Mouse (Mus musculus) forebrain, embryonic 13.5 days (tissue): ENCODE data around the gene Celf2. TPM values are rescaled to one million over a fixed set of nuclear protein-coding genes. Genes with fewer than 3 reads are reported as not detected.

ENCODE experiments used
- ATAC-seq: fragments of 200-750 bp; cut with Nextera tagmentation; 2 replicates; pipeline ENCODE4 v1.8.0; 2017
- H3K27ac ChIP-seq: fragments of 300-500 bp; sonication (generic); 2 replicates; pipeline ENCODE4 v1.5.1; 2015; ENCODE audit warnings: inconsistent platforms, mild to moderate bottlenecking, moderate library complexity
- H3K27me3 ChIP-seq: fragments of 300-500 bp; sonication (generic); 2 replicates; pipeline ENCODE4 v1.6.1; 2015; ENCODE audit warnings: mild to moderate bottlenecking, inconsistent platforms
- H3K36me3 ChIP-seq: fragments of 300-500 bp; sonication (generic); 2 replicates; pipeline ENCODE4 v1.6.1; 2015; ENCODE audit warnings: mild to moderate bottlenecking, inconsistent platforms; ENCODE audit not compliant: poor library complexity, severe bottlenecking
- H3K4me1 ChIP-seq: fragments of 300-500 bp; sonication (generic); 2 replicates; pipeline ENCODE4 v1.6.1; 2015; ENCODE audit warnings: inconsistent platforms
- H3K4me2 ChIP-seq: fragments of 300-500 bp; sonication (generic); 2 replicates; pipeline ENCODE4 v1.6.1; 2015; ENCODE audit warnings: inconsistent platforms, mild to moderate bottlenecking, moderate library complexity
- H3K4me3 ChIP-seq: fragments of 300-500 bp; sonication (generic); 2 replicates; pipeline ENCODE4 v1.5.1; 2015; ENCODE audit warnings: mild to moderate bottlenecking, inconsistent platforms
- H3K9ac ChIP-seq: fragments of 300-500 bp; sonication (generic); 2 replicates; pipeline ENCODE4 v1.6.1; 2015; ENCODE audit warnings: mild to moderate bottlenecking, inconsistent platforms
- H3K9me3 ChIP-seq: fragments of 300-500 bp; sonication (generic); replicated peaks from 2 replicates; pipeline ENCODE4 v1.6.1; 2016; ENCODE audit warnings: inconsistent platforms
- WGBS: fragments of 180-500 bp; shearing (Covaris S2); methylation state at CpG from one replicate; pipeline ENCODE4 v1.1.7; 2015; 5-methylcytosine and 5-hydroxymethylcytosine counted together
- polyA plus RNA-seq: library from polyadenylated mRNA; unstranded; fragments of >200 nt; fragmentation: Nextera tagmentation; extraction: Ambion mirVana; gene quantifications from 2 replicates; pipeline ENCODE4 v1.2.1, GENCODE M21; 2015

Gene Celf2
- polyA plus RNA-seq, 1 experiment from 2014 or later: 226 TPM

DNA sequence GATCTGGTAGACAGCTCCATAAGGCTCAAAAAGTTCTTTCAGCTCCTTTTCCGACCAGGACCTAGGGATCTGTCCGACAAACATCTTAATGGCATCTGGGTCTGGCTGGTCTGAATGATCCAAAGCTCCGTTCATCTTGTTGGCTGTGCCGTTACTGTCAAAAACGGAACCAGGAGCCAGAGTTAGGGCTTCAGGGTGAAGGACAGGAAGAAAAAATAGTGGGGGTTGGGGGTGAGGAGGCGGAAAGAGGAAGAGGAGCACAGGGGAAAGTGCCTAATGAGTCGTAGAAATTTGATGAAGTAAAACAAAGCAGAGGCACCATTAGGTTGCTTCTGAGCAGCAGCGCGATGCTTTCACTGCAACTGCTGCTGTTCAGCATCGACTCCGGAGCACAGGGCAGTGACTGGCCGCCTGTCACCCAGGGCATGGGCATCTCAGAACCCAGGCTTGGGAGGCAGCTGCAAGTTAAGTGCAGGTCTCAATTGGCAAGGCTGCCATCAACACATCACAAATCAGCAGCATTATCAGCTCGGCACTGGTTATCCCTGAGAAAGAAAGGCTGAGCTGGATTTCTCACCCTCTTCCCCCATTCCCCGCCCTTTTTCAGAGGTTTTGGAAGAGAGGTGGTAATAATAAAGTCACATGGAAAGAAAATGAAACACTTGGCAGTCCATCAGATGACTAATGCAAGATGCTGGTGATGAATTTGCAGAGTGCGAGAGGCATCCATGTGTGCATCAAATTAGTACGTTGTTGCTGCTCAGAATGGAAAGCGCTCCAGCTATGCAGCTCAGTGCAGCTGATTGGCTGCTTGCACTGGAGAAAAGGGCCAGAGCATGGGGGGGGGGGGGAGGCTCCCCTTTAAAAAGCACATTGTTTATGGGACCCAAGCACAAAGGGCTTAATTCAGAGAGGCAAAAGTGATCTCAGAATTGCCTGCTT, 787.6 kb downstream of the Celf2 start:
- 4% methylated on average over 17 of the region's 17 CpGs for WGBS

DNA sequence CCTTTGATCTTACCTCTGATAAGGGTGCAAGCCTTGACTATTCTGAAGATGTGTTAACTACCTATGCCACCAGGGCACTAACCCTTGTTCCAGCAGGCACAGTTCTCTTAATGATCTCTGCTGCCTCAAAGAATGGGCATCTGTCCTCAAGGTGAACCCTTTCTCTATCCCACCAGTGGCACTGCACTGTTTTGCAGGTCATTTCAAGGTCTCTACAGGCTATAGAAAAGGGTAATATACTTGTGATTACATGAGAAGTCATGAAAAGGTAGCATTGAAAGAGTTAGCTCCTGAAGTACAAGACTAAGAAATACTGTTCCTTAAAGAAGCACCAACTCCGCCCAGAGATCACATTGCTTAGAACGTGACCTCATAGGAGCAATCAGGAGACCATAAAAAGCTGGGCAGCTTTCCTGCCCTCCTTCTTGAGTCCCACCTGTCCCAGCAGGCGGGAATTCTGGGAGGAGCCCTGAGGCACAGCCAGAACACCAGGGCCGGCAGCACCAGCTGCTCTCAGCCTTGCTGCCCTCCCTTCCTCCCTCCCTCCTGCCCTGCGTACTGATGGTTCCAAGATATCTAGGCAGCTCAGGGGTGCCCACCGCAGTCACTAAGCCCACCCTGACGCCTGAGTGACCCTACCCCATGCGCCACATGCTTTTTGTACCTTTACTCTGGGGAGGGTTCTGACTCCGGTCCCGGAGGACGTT, 788.5 kb downstream of the Celf2 start:
- peak overlapping the region; percentile 71 for H3K9ac ChIP-seq
- H3K27ac ChIP-seq: peak overlapping the region; percentile 93
- no peaks in the 10 kb centered on the region for H3K9me3 ChIP-seq
- peak overlapping the region; percentile 83 for H3K4me2 ChIP-seq
- 14% methylated on average over 11 of the region's 11 CpGs for WGBS
- no peaks in the 10 kb centered on the region for H3K27me3 ChIP-seq
- peak; percentile 76 for ATAC-seq
- H3K36me3 ChIP-seq: 0 out of 2 replicates have a peak, but pooled peaks cover 4% of the 10 kb centered on the region
- peak overlapping the region; percentile 40 for H3K4me3 ChIP-seq
- H3K4me1 ChIP-seq: peaks cover 47% of the 10 kb centered on the region

More for the DNA sequence above, 787.6 kb downstream of the Celf2 start:
- H3K4me2 ChIP-seq: peak overlapping the region; percentile 83
- peak; percentile 92 for ATAC-seq
- no peaks in the 10 kb centered on the region for H3K27me3 ChIP-seq
- H3K9me3 ChIP-seq: no peaks in the 10 kb centered on the region
- peak overlapping the region; percentile 40 for H3K4me3 ChIP-seq
- peak overlapping the region; percentile 93 for H3K27ac ChIP-seq
- H3K4me1 ChIP-seq: peaks cover 52% of the 10 kb centered on the region
- H3K9ac ChIP-seq: peak overlapping the region; percentile 71
- H3K36me3 ChIP-seq: 0 out of 2 replicates have a peak, but pooled peaks cover 4% of the 10 kb centered on the region

DNA sequence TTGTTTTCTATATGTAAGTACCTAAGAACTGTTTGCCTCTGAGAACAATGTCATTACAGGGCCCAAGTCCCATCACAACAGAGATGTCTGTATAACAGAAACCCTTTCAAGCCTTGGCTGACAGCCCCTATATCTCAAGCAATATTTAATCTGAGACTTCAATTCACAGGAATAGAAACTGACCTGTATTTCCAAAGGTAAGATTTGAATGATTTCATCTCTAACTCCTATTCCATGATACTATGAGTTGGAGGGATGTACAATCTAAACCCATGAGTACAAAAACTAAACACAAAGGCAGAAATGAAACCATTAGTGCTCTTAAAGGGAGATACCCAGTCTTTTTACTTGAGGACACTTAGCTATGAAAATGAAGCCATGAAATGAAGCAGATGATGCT, 790.5 kb downstream of the Celf2 start:
- H3K4me1 ChIP-seq: peaks cover 46% of the 10 kb centered on the region
- no peak overlapping the region for H3K27ac ChIP-seq
- no peaks in the 10 kb centered on the region for H3K9me3 ChIP-seq
- no peak overlapping the region for H3K4me2 ChIP-seq
- ATAC-seq: no peak
- no peak overlapping the region for H3K4me3 ChIP-seq
- peaks cover 11% of the 10 kb centered on the region; the same call in 1 of the 2 replicates for H3K36me3 ChIP-seq
- H3K27me3 ChIP-seq: no peaks in the 10 kb centered on the region
- H3K9ac ChIP-seq: no peak overlapping the region

DNA sequence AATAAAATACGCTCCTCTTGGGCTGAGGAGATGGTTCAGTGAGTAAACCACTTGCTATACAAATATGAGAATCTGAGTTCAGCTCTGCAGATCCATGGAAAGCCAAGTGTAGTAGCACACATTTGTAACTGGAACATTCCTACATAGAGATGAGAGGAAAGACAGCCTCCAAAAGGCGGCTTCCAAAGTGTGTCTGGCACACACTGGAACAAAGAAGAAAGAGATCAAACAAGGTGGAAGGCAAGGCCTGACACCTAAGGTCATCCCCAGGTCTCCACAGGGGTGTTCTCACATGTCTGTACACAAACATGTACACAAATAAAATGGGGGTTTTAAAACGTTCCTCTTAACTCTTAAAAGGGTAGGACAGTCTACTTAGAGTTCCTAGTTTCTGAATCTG, 791.4 kb downstream of the Celf2 start:
- no peak overlapping the region for H3K4me2 ChIP-seq
- no peak for ATAC-seq

DNA sequence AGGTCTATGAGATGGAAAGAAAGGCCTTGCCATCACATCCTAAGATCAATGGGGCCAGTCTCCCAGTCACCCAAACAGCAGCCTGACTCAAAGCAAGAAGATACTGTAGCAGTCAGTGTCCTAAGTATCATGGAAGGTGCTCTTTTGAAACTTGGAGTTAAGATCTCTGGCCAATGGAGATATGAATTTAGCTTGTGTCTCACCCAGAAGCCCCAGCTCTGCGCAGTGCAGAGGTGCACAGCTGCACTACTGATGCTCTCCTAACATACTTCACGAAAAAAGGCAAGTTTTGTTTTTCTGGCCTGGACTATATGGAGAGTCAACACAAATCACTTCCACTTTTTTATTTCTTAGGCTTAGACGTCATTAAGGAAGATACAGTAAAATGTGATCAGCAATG, 793.8 kb downstream of the Celf2 start:
- no peak overlapping the region for H3K9ac ChIP-seq
- no peaks in the 10 kb centered on the region for H3K27me3 ChIP-seq
- H3K4me3 ChIP-seq: no peak overlapping the region
- H3K9me3 ChIP-seq: no peaks in the 10 kb centered on the region
- H3K4me1 ChIP-seq: peaks cover 13% of the 10 kb centered on the region
- no peak overlapping the region for H3K4me2 ChIP-seq
- H3K36me3 ChIP-seq: peaks cover 14% of the 10 kb centered on the region; the same call in 1 of the 2 replicates
- ATAC-seq: peak; percentile 41; the same call in 1 of the 2 replicates
- no peak overlapping the region for H3K27ac ChIP-seq
- WGBS: 94% methylated on average over 3 of the region's 3 CpGs

More for the DNA sequence above, 791.4 kb downstream of the Celf2 start:
- no peaks in the 10 kb centered on the region for H3K9me3 ChIP-seq
- 75% methylated on average over 3 of the region's 3 CpGs for WGBS
- H3K4me3 ChIP-seq: no peak overlapping the region
- H3K36me3 ChIP-seq: peaks cover 14% of the 10 kb centered on the region; the same call in 1 of the 2 replicates
- no peaks in the 10 kb centered on the region for H3K27me3 ChIP-seq
- H3K27ac ChIP-seq: no peak overlapping the region
- no peak overlapping the region for H3K9ac ChIP-seq
- peaks cover 37% of the 10 kb centered on the region for H3K4me1 ChIP-seq

DNA sequence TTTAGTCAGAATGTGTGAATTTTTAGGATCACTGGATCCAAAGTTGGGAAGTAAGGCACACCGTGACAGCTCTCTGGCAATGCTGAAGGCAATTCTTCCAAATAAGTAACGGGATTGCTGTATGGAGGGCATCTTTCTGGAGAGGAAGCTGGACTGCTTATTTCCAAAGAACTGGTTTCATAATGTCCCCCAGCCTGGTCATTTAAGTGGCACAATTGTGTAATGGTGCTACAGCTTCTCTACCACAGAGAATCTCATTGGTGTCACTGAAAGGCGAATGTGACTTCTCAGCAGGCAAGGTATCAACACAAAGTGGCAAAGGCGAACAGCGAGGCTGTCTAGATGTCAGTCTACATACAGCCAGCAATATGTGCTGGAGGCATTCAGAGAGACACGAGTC, 795.8 kb downstream of the Celf2 start:
- 90% methylated on average over 6 of the region's 6 CpGs for WGBS
- Histone ChIP-seq H3K27ac (no peak overlapping the region), H3K9ac (no peak overlapping the region), H3K4me2 (no peak overlapping the region), H3K4me3 (no peak overlapping the region), H3K36me3 (peaks cover 14% of the 10 kb centered on the region; the same call in 1 of the 2 replicates), H3K4me1 (peaks cover 2% of the 10 kb centered on the region), H3K27me3 (no peaks in the 10 kb centered on the region), H3K9me3 (no peaks in the 10 kb centered on the region)
- ATAC-seq: no peak

DNA sequence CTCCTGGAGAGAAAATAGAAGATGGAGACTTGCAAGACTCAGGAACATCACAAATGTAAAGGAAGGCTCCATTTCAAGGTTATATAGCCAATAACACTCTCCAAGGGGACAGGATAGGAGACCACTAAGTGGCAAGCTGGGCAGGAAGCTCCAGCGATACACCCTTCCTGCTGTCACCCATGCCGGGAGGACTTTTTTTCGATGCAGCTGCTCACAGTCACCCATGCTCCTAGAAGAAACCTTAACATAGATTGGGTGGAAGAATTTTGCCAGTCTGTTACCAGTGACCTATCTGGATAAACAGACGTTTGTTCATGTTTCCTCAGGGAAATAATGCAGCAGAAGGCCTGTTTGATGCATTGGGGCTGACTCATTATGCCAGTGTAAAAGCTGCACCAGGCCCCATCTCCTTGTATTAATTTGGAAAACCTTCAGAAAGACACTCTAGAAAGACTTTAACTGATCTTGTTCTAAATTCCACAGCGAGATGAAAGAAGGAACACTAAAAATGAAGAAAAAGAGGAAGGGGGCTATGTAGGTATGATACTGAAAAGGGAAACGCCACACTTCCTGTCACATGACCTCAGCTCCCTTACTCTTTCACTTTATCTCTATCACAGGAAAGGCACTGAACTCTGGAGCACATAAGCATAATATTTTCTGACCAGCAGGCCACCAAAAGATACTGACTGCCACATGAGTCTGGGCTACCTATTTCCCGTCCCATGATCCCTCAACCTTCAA, 798.5 kb downstream of the Celf2 start:
- H3K9me3 ChIP-seq: no peaks in the 10 kb centered on the region
- no peak overlapping the region for H3K9ac ChIP-seq
- no peaks in the 10 kb centered on the region for H3K27me3 ChIP-seq
- H3K4me2 ChIP-seq: no peak overlapping the region
- no peak overlapping the region for H3K4me3 ChIP-seq
- peaks cover 21% of the 10 kb centered on the region for H3K4me1 ChIP-seq
- ATAC-seq: no peak
- 88% methylated on average over 7 of the region's 7 CpGs for WGBS
- H3K36me3 ChIP-seq: peaks cover 10% of the 10 kb centered on the region; the same call in 1 of the 2 replicates
- H3K27ac ChIP-seq: no peak overlapping the region

DNA sequence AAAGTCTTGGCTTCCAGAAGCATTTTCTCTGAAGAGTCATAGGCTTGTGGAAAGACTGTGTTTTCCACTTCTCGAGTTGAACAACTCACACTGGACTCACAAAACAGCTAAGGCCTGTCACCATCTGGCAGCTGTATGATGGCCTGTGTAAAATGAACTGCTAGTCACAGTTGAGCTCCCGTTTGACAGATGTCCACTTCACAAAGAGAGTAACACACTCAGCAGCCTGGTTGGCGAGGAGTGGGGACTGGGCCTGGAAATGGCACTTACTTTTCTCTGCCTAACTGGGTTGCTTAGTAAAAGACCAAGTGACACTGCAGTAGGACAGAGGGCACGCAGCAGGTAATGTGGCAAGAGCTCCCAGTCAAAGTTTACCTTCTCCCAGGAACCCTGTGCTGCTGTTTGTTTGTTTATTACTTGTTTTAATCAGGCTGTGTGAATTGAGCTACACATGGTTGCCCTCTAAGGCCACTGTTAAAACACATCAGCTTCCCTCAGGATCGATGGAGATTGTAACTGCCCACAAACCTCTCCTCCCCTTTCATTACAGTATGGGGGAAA, 801.3 kb downstream of the Celf2 start:
- no peaks in the 10 kb centered on the region for H3K9me3 ChIP-seq
- no peak overlapping the region for H3K4me2 ChIP-seq
- no peak overlapping the region for H3K9ac ChIP-seq
- peak; percentile 52 for ATAC-seq
- H3K4me3 ChIP-seq: no peak overlapping the region
- 43% methylated on average over 5 of the region's 5 CpGs for WGBS
- H3K4me1 ChIP-seq: peaks cover 25% of the 10 kb centered on the region
- peak overlapping the region; percentile 1; the same call in 1 of the 2 replicates for H3K27ac ChIP-seq
- H3K27me3 ChIP-seq: no peaks in the 10 kb centered on the region
- no peaks in the 10 kb centered on the region for H3K36me3 ChIP-seq

DNA sequence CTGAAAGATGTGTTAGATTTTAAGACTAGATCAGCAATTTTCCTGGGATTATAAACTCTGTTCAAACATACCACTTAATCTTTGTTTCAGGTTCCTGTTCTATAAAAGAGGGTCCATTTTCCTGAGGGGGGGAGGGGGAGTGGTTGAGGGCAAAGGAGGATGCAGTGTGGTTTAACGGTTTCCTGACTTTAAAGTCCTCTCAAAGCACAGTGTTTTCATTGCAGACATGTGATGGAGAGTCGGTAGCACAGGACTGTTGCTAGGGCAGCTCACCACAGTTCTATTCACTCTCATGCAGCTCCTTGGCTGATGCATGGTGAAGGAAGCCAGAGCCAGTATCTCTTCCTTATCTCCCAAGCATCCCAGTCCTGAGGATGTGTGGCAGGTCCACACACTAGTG, 802.1 kb downstream of the Celf2 start:
- WGBS: 60% methylated on average over 2 of the region's 2 CpGs
- Histone ChIP-seq H3K27me3 (no peaks in the 10 kb centered on the region), H3K4me2 (no peak overlapping the region), H3K27ac (peak overlapping the region; percentile 54; the same call in 1 of the 2 replicates), H3K9me3 (no peaks in the 10 kb centered on the region), H3K9ac (no peak overlapping the region), H3K36me3 (no peaks in the 10 kb centered on the region), H3K4me3 (no peak overlapping the region), H3K4me1 (peaks cover 25% of the 10 kb centered on the region)
- ATAC-seq: no peak; the same call in 1 of the 2 replicates

DNA sequence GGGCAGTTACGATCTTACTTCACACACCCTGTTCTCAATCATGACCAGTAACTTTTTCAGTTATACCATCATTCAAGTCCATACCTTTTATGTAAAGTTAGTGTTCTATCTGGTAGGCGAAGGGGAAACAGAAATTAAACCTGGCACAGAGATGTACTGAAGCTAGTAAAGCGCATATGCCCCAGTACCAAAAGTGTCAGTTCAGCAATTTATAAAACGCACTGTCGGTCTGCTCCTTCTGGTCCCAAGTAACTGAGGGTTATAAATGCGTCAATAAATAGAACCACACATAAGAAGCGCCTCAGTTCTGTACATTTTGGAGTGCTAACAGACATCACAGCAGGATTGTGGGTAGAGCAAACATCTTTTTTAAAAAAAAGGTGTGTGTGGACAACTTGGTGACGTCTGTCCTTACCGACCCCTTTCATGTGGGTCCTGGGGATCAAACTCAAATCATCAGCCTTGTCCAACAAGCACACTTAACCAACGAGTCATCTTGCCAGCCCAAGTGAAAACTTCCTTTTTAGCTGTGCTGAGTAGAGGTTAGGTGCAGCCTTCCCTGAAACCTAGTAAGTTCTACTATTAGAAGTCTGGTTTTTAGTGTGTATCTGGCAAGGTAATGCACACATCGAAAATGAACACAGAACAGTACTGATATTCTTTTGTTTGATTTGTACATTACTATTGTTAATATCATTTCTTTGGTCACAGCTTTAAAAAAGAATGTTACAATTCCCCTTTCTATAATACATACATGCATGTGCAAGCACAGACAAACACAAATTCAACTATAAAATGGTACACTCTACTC, 803.2 kb downstream of the Celf2 start:
- H3K27me3 ChIP-seq: no peaks in the 10 kb centered on the region
- whole genome bisulfite sequencing: 88% methylated on average over 11 of the region's 11 CpGs

DNA sequence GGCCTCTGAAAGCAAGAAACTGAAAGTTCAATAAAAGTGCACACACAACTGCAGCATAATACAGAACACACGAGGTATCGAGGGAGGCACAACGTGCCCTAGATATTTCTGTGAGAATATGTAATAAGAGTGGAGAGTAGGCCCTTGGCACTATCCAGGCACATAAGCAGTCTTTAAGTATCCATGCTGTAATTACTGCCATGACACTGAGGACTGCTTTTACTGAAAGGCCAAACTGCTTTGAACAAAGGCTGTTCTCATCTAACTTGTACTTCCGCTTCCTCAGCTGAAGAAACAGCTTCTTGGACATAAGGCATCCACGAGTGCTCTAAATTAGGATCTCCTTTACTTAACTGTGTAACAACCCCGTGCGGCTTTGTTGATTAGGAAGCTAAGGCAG, 803.9 kb downstream of the Celf2 start:
- 76% methylated on average over 7 of the region's 7 CpGs for WGBS
- no peaks in the 10 kb centered on the region for H3K9me3 ChIP-seq
- H3K4me3 ChIP-seq: no peak overlapping the region
- H3K36me3 ChIP-seq: no peaks in the 10 kb centered on the region
- H3K4me1 ChIP-seq: peaks cover 25% of the 10 kb centered on the region
- ATAC-seq: no peak
- no peaks in the 10 kb centered on the region for H3K27me3 ChIP-seq
- no peak overlapping the region for H3K27ac ChIP-seq
- no peak overlapping the region for H3K4me2 ChIP-seq
- H3K9ac ChIP-seq: no peak overlapping the region

More for the DNA sequence above, 803.2 kb downstream of the Celf2 start:
- Histone ChIP-seq H3K9me3 (no peaks in the 10 kb centered on the region), H3K4me3 (no peak overlapping the region), H3K27ac (0 out of 2 replicates have a peak overlapping the region, but pooled peaks have one; percentile 31), H3K4me1 (peaks cover 25% of the 10 kb centered on the region), H3K36me3 (no peaks in the 10 kb centered on the region), H3K9ac (no peak overlapping the region), H3K4me2 (no peak overlapping the region)
- no peak for ATAC-seq
